9 mouse cellular contexts compared by ENCODE assay signal in the genomic region with DNA sequence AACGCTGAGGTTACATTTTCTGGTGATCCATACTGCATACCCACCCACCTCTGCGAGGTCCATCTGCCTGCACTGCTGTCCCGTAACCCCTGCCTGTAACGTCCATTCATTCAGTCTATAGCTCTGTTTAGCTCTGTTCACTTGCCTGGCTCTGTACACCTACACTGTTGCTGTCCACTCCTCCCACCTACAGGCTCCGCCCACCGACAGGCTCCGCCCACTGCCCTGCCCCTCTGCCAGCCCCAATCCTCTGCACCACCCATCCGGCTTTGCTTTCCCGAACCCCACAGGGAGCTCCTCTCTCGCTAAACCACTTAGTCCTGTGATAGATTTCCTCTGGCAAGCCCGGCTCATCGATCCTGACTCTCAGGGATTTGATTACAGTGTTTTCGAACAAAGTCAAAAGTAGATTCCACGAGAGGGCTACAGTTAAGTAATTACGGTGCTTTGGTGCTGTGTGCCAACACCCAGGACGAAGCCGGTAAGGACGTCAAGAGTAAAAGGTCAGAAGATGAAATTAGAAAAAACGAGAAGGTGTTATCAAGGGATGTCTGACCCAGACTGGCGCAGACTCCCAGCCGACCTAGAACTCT.
DNase-seq lines count a peak whose midpoint lies in the region; ATAC-seq and TF ChIP-seq lines count a peak whose summit lies in the region.
"Had no signal": no experiment of that assay in that cellular context is flagged by ENCODE, and none has a peak within 500 bp of the region (broad histone marks: within the 10 kb centered on the region; RNA-seq: fewer than 3 reads in every experiment).

No protein-coding gene starts in this region.

- no peaks in the 10 kb centered on the region for H3K27me3 ChIP-seq in kidney, embryonic 14.5 days (ENCODE audit: control insufficient read depth, insufficient read depth, low read length)
- no peaks in the 10 kb centered on the region for H3K27me3 ChIP-seq in stomach, embryonic 14.5 days (ENCODE audit: control insufficient read depth, insufficient read depth, low read length)
- no peaks in the 10 kb centered on the region for H3K27me3 ChIP-seq in cerebellum, adult 2 months (ENCODE audit: control insufficient read depth, insufficient read depth, low read length)
- H3K27me3 ChIP-seq: lung, embryonic 15.5 days had no signal

- no peaks in the 10 kb centered on the region for H3K4me1 ChIP-seq in lung, adult 2 months (ENCODE audit: control insufficient read depth, insufficient read depth, low read length)
- H3K4me1 ChIP-seq in kidney, embryonic 14.5 days (ENCODE audit: control insufficient read depth, insufficient read depth, low read length) = peaks cover 3% of the 10 kb centered on the region; the same call in 1 of the 2 replicates
- H3K4me1 ChIP-seq in stomach, embryonic 14.5 days (ENCODE audit: control insufficient read depth, insufficient read depth, low read length) = peaks cover 15% of the 10 kb centered on the region; the same call in 1 of the 2 replicates
- no peaks in the 10 kb centered on the region for H3K4me1 ChIP-seq in cerebellum, adult 2 months (ENCODE audit: control insufficient read depth, insufficient read depth, low read length)

- TF ChIP-seq POLR2A in lung, adult 2 months (IDR thresholded peaks at IDR 0.05; ENCODE audit: borderline replicate concordance, extremely low read depth, low read depth, low read length) = no peak
- no peak for TF ChIP-seq POLR2A in cerebellum, adult 2 months (IDR thresholded peaks at IDR 0.05; ENCODE audit: borderline replicate concordance, insufficient read depth, low read length)

- no peak overlapping the region for H3K4me3 ChIP-seq in lung, adult 2 months (replicated peaks; ENCODE audit: extremely low read depth, low read depth, low read length)
- no peak overlapping the region for H3K4me3 ChIP-seq in kidney, embryonic 14.5 days (ENCODE audit: low read length)
- H3K4me3 ChIP-seq in stomach, embryonic 14.5 days (ENCODE audit: low read depth, low read length) = no peak overlapping the region
- H3K4me3 ChIP-seq in cerebellum, adult 2 months (replicated peaks; ENCODE audit: insufficient read depth, low read depth, low read length) = no peak overlapping the region
- H3K4me3 ChIP-seq: lung, embryonic 15.5 days had no signal

- peak; percentile 2 for DNase-seq in CD4-positive, CD25-positive, alpha-beta regulatory T cell, adult 2 months (ENCODE audit: low read depth, low spot score)
- peak; percentile 43 for DNase-seq in lung, postnatal 10 days
- no peak for DNase-seq in lung, adult 2 months
- DNase-seq in cerebellum, adult 2 months = no peak

- H3K27ac ChIP-seq in kidney, embryonic 14.5 days (ENCODE audit: low read depth, low read length) = no peak overlapping the region
- H3K27ac ChIP-seq in stomach, embryonic 14.5 days (ENCODE audit: low read length) = no peak overlapping the region
- H3K27ac ChIP-seq in cerebellum, adult 2 months (ENCODE audit: insufficient read depth, low read length) = no peak overlapping the region
- H3K27ac ChIP-seq: lung, embryonic 15.5 days had no signal

- H3K9me3 ChIP-seq in kidney, embryonic 14.5 days (ENCODE audit: control insufficient read depth, low read length) = no peaks in the 10 kb centered on the region
- H3K9me3 ChIP-seq in stomach, embryonic 14.5 days (ENCODE audit: control insufficient read depth, low read depth, low read length) = no peaks in the 10 kb centered on the region
- H3K9me3 ChIP-seq: lung, embryonic 15.5 days had no signal

- no peak for ATAC-seq in CD4-positive, CD25-positive, alpha-beta regulatory T cell, adult 4 months
- ATAC-seq in kidney, embryonic 14.5 days (ENCODE audit: low FRiP score, low TSS enrichment) = peak; percentile 77
- peak; percentile 76; the same call in 1 of the 2 replicates for ATAC-seq in stomach, embryonic 14.5 days (ENCODE audit: insufficient number of reproducible peaks, insufficient read depth, low FRiP score, low read depth)
- no peak for ATAC-seq in inflammation-experienced regulatory T-cells, adult 6 months

- no peak for TF ChIP-seq CTCF in lung, adult 2 months (IDR thresholded peaks at IDR 0.05; ENCODE audit: insufficient read depth, low read length)
- TF ChIP-seq CTCF in cerebellum, adult 2 months (IDR thresholded peaks at IDR 0.05; ENCODE audit: borderline replicate concordance, insufficient read depth, low read depth, low read length) = no peak

- H3K9ac ChIP-seq in kidney, embryonic 14.5 days (ENCODE audit: low read depth, low read length) = no peak overlapping the region
- no peak overlapping the region for H3K9ac ChIP-seq in stomach, embryonic 14.5 days (replicated peaks; ENCODE audit: low read depth, low read length)
- H3K9ac ChIP-seq: lung, embryonic 15.5 days had no signal

- no peaks in the 10 kb centered on the region for H3K36me3 ChIP-seq in kidney, embryonic 14.5 days (ENCODE audit: control insufficient read depth, insufficient read depth, low read length)
- no peaks in the 10 kb centered on the region for H3K36me3 ChIP-seq in stomach, embryonic 14.5 days (ENCODE audit: control insufficient read depth, insufficient read depth, low read length)
- H3K36me3 ChIP-seq: lung, embryonic 15.5 days had no signal

- WGBS in lung, adult 2 months = 35% methylated on average over 21 of the region's 21 CpGs
- WGBS in kidney, embryonic 14.5 days = 32% methylated on average over 21 of the region's 21 CpGs
- WGBS in stomach, embryonic 14.5 days = 23% methylated on average over 21 of the region's 21 CpGs
- 56% methylated on average over 21 of the region's 21 CpGs for WGBS in cerebellum, adult 2 months

- peak overlapping the region; percentile 21; the same call in 1 of the 2 replicates for H3K4me2 ChIP-seq in kidney, embryonic 14.5 days (replicated peaks; ENCODE audit: low read depth, low read length)
- no peak overlapping the region for H3K4me2 ChIP-seq in stomach, embryonic 14.5 days (replicated peaks; ENCODE audit: low read depth, low read length)
- H3K4me2 ChIP-seq: lung, embryonic 15.5 days had no signal

Comparison
In these comparisons a context has a peak if more than half of its experiments do, and no peak if none do; other contexts are left out.
1. DNase-seq: peak in CD4-positive, CD25-positive, alpha-beta regulatory T cell, adult 2 months (single experiment) and lung, postnatal 10 days (single experiment); none in lung, adult 2 months (single experiment) and cerebellum, adult 2 months (0 of 2).
2. ATAC-seq: peak in kidney, embryonic 14.5 days (single experiment) and stomach, embryonic 14.5 days (single experiment); none in CD4-positive, CD25-positive, alpha-beta regulatory T cell, adult 4 months (single experiment) and inflammation-experienced regulatory T-cells, adult 6 months (single experiment).